Comparison of ENCODE assay signal across 8 mouse cellular contexts in genomic region chrX:10484872-10485569, GRCm38 (mm10). TPM values are rescaled to one million over a fixed set of nuclear protein-coding genes. Genes with fewer than 3 reads are reported as not detected.
DNase-seq lines count a peak whose midpoint lies in the region; ATAC-seq and TF ChIP-seq lines count a peak whose summit lies in the region.

Gene Tspan7, plus strand, starts transcription at chrX:10485158.

- H3K27ac ChIP-seq in embryonic fibroblast, embryonic 13.5 days (ENCODE audit: insufficient read depth, low read length), result no peak within 1 kb of the TSS
- peak within 1 kb of the TSS; percentile 82 for H3K27ac ChIP-seq in heart, embryonic 10.5 days
- H3K27ac ChIP-seq in limb, embryonic 15.5 days, result no peak within 1 kb of the TSS; the same call in 1 of the 2 replicates
- H3K27ac ChIP-seq in midbrain, embryonic 15.5 days, result peak within 1 kb of the TSS; percentile 79
- peak within 1 kb of the TSS; percentile 51; the same call in 1 of the 2 replicates for H3K27ac ChIP-seq in stomach, embryonic 15.5 days

- H3K4me1 ChIP-seq in embryonic fibroblast, embryonic 13.5 days (ENCODE audit: control insufficient read depth, insufficient read depth, low read length), result no peaks in the 10 kb centered on the region; the same call in 1 of the 2 replicates
- no peaks in the 10 kb centered on the region for H3K4me1 ChIP-seq in heart, embryonic 10.5 days
- no peaks in the 10 kb centered on the region for H3K4me1 ChIP-seq in limb, embryonic 15.5 days
- no peaks in the 10 kb centered on the region for H3K4me1 ChIP-seq in midbrain, embryonic 15.5 days
- no peaks in the 10 kb centered on the region for H3K4me1 ChIP-seq in stomach, embryonic 15.5 days

- DNase-seq in layer of hippocampus, adult 11-12 months (ENCODE audit: low spot score), result peak; percentile 45
- no peak for DNase-seq in layer of hippocampus, adult 9-10 months (ENCODE audit: low spot score)
- peak; percentile 74 for DNase-seq in heart, embryonic 10.5 days (ENCODE audit: low spot score)
- DNase-seq in kidney, adult 9 months, result peak; percentile 38

- no peak for TF ChIP-seq POLR2A in embryonic fibroblast, embryonic 13.5 days (IDR thresholded peaks at IDR 0.05; ENCODE audit: low read depth, low read length)

- WGBS in heart, embryonic 10.5 days, result 11% methylated on average over 38 of the region's 41 CpGs
- 27% methylated on average over 32 of the region's 41 CpGs for WGBS in limb, embryonic 15.5 days
- WGBS in midbrain, embryonic 15.5 days, result 10% methylated on average over 24 of the region's 41 CpGs
- 15% methylated on average over 25 of the region's 41 CpGs for WGBS in stomach, embryonic 15.5 days

- no peak for TF ChIP-seq CTCF in embryonic fibroblast, embryonic 13.5 days (IDR thresholded peaks at IDR 0.05; ENCODE audit: borderline replicate concordance, insufficient read depth, low read length)

- H3K4me2 ChIP-seq in limb, embryonic 15.5 days, result peak within 1 kb of the TSS; percentile 59
- H3K4me2 ChIP-seq in midbrain, embryonic 15.5 days, result peak within 1 kb of the TSS; percentile 49
- H3K4me2 ChIP-seq in stomach, embryonic 15.5 days, result peak within 1 kb of the TSS; percentile 62

- ATAC-seq in limb, embryonic 15.5 days (ENCODE audit: insufficient number of reproducible peaks, low FRiP score, low TSS enrichment, low read depth), result 0 out of 2 replicates have a peak, but pooled peaks have one; percentile 52
- peak; percentile 87 for ATAC-seq in midbrain, embryonic 15.5 days (replicated peaks)
- ATAC-seq in stomach, embryonic 15.5 days (ENCODE audit: insufficient read depth, low FRiP score, low read depth), result peak; percentile 79; the same call in 1 of the 2 replicates

- H3K9ac ChIP-seq in limb, embryonic 15.5 days, result peak within 1 kb of the TSS; percentile 28; the same call in 1 of the 2 replicates
- peak within 1 kb of the TSS; percentile 63 for H3K9ac ChIP-seq in midbrain, embryonic 15.5 days
- peak within 1 kb of the TSS; percentile 16; the same call in 1 of the 2 replicates for H3K9ac ChIP-seq in stomach, embryonic 15.5 days

- no peaks in the 10 kb centered on the region for H3K9me3 ChIP-seq in heart, embryonic 10.5 days
- H3K9me3 ChIP-seq in limb, embryonic 15.5 days, result no peaks in the 10 kb centered on the region
- no peaks in the 10 kb centered on the region for H3K9me3 ChIP-seq in midbrain, embryonic 15.5 days
- H3K9me3 ChIP-seq in stomach, embryonic 15.5 days, result no peaks in the 10 kb centered on the region

- no peaks in the 10 kb centered on the region for H3K36me3 ChIP-seq in heart, embryonic 10.5 days
- H3K36me3 ChIP-seq in limb, embryonic 15.5 days, result no peaks in the 10 kb centered on the region
- H3K36me3 ChIP-seq in midbrain, embryonic 15.5 days (replicated peaks), result no peaks in the 10 kb centered on the region
- H3K36me3 ChIP-seq in stomach, embryonic 15.5 days, result no peaks in the 10 kb centered on the region

- peaks cover 15% of the 10 kb centered on the region; the same call in 1 of the 2 replicates for H3K27me3 ChIP-seq in heart, embryonic 10.5 days (ENCODE audit: insufficient read depth, poor library complexity, severe bottlenecking)
- H3K27me3 ChIP-seq in limb, embryonic 15.5 days, result no peaks in the 10 kb centered on the region
- no peaks in the 10 kb centered on the region for H3K27me3 ChIP-seq in midbrain, embryonic 15.5 days (replicated peaks)
- H3K27me3 ChIP-seq in stomach, embryonic 15.5 days (replicated peaks), result no peaks in the 10 kb centered on the region

- H3K4me3 ChIP-seq in embryonic fibroblast, embryonic 13.5 days (ENCODE audit: insufficient read depth, low read length), result peak within 1 kb of the TSS; percentile 67
- peak within 1 kb of the TSS; percentile 63 for H3K4me3 ChIP-seq in heart, embryonic 10.5 days
- H3K4me3 ChIP-seq in limb, embryonic 15.5 days, result peak within 1 kb of the TSS; percentile 50
- peak within 1 kb of the TSS; percentile 53 for H3K4me3 ChIP-seq in midbrain, embryonic 15.5 days
- peak within 1 kb of the TSS; percentile 52 for H3K4me3 ChIP-seq in stomach, embryonic 15.5 days (replicated peaks)

RNA-seq across cellular contexts. Expression of gene Tspan7, which starts in this region (rescaled TPM):
- polyA plus RNA-seq in embryonic fibroblast, embryonic 13.5 days (2011; ENCODE audit: insufficient read length, low read depth, missing spikeins), result 15.9 and 16.2 TPM in 2 replicates
- polyA plus RNA-seq in heart, embryonic 10.5 days (2016; fragmentation: Nextera tagmentation; extraction: Ambion mirVana), result 65.2 and 72.4 TPM in 2 replicates
- polyA plus RNA-seq in limb, embryonic 15.5 days (2015; fragmentation: Nextera tagmentation; extraction: Ambion mirVana), result 70.9 and 84.0 TPM in 2 replicates
- 422 and 425 TPM in 2 replicates for polyA plus RNA-seq in midbrain, embryonic 15.5 days (2015; fragmentation: Nextera tagmentation; extraction: Ambion mirVana)
- 106 and 119 TPM in 2 replicates for polyA plus RNA-seq in stomach, embryonic 15.5 days (2015; fragmentation: Nextera tagmentation; extraction: Ambion mirVana)

Comparison
In these comparisons a context has a peak if more than half of its experiments do, and no peak if none do; other contexts are left out.
1. H3K27ac ChIP-seq: peak in heart, embryonic 10.5 days (single experiment), midbrain, embryonic 15.5 days (single experiment) and stomach, embryonic 15.5 days (single experiment); none in embryonic fibroblast, embryonic 13.5 days (single experiment) and limb, embryonic 15.5 days (single experiment).
2. Peak in every context shown above with its lines, with median percentiles within 50 percentile points of each other: H3K4me3 ChIP-seq, ATAC-seq, H3K4me2 ChIP-seq and H3K9ac ChIP-seq.